Mouse (Mus musculus) cerebellum, postnatal 25 days (tissue): ENCODE data around the gene Hsd17b7.
A peak's percentile ranks its signal among the peaks of the same experiment; 100 is the strongest.
"Not testable (repeated sequence)": the region's sequence is repeated elsewhere in the genome, so short reads cannot be mapped to it uniquely, and the experiment has no call there.

ENCODE experiments used
- DNase-seq, 2 experiments: peaks; one replicate each; pipeline ENCODE4 v3.0.0; 2021; ENCODE audit warnings: mixed read lengths in 2 of 2

The Hsd17b7 gene

DNA sequence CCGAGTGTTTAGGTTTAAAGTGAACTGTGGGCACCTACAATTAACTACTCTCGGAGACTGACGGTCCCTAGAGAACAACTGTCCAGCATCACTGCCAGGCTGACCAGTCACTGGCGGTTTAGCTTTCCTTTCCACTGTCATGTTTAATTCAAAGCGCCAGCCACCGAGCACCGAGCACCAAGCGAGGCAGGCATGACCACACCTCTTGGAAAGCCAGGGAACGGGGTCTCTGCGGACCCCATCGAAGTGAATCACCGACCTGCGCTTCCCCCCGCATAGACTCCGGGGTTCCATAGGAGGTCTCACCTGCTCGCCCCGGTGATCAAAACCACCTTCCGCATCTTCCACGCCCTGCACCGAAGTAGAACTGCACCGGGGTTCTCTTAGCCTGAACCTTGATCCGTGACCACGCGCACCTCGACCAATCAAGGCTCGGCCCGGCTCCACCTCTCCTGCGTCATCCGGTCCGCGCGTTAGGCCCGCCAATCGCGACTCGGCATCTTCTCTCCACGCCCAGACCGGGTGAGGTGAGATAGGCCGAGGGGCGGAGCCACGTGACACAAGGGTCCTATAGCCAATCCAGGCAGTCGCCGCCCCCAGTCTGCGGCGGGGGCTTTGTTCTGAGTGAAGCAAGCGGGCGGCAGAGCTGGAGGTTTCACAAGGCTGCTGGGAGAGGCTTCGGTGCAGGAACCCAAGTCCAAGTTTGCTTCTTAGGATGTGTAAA is at the start of gene Hsd17b7:
Gene Hsd17b7, minus strand, starts transcription at position 450 of the 724 bp plus-strand sequence.
- peak; percentile 97 to 98 for DNase-seq

DNA sequence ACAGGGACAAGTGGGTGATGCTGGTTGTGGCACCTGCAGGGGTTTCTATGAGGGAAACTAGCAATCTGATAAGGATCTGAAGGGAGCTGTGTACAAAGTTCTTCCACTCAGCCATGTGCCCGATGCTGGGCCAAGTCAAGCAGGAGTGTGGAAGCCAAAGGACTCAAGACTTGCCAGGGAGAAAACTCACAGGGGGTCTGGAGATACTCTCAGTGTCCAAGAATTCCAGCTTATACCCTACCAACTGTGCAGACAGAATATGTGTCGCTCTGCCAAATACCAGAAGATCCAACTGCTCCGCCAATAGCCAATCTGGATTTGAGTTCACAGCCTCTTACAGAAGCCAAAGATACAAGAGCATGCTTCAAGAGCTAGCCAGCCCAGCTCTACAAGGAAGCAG is 45.7 kb upstream of the Hsd17b7 start:
- peak in 1 of 2 experiments; percentile 9 for DNase-seq

DNA sequence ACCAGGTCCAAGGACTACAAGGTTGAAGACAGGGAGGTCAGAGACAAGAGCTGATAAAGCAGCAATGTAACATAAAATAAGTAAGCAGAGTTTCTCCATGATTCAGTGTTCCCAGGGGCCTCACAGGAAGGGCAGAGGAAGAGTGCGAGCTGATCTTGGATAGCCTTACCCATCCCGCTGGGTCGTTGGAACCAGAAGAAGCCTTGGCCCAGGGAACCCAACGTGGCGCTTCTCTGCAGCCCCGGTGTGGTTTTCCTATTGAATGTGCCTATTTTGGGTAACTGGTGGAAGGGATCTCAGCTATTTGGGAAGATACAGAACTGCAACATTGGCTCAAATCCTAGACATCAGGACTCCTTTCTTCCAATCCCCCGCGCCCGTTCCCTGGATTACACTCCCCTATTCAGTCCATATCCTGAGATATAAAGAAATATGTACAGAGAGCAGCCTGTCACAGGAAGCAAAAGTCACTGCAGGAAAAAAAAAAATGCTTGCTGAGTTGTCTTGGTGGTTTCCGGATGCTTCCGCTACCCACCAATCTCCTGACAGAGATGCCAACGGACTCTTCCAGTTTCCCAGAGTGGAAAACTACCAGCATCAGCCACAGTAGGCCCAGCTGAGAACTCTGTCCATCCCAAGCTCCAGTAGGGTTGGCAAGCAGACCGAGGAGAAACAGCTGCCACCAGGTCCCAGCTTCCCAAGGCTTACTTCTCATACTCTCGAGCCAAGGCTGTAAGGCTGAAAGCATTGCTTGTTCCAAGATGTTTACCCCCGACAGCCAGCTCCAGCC is 41.9 kb upstream of the Hsd17b7 start:
- peak; percentile 65 to 67 for DNase-seq

DNA sequence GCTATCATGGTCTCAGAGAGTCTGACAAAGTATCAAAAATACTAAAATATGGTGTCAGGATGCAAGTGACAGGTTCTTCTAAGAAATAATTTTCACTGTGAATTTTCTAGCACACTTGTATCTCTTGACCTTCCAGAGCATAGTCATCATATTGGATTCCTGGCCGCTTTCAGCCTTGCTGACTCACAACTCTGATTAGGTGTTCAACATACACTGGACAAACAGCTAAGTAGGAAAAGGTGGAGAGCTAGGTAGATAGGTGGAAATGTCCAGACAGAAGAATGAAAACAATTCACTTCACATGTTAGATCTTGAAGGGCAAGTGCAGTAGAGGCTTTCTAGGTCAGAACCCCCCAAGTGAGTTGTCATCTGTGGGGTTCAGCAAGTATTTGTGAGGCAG is 40.3 kb upstream of the Hsd17b7 start:
- no peak for DNase-seq

DNA sequence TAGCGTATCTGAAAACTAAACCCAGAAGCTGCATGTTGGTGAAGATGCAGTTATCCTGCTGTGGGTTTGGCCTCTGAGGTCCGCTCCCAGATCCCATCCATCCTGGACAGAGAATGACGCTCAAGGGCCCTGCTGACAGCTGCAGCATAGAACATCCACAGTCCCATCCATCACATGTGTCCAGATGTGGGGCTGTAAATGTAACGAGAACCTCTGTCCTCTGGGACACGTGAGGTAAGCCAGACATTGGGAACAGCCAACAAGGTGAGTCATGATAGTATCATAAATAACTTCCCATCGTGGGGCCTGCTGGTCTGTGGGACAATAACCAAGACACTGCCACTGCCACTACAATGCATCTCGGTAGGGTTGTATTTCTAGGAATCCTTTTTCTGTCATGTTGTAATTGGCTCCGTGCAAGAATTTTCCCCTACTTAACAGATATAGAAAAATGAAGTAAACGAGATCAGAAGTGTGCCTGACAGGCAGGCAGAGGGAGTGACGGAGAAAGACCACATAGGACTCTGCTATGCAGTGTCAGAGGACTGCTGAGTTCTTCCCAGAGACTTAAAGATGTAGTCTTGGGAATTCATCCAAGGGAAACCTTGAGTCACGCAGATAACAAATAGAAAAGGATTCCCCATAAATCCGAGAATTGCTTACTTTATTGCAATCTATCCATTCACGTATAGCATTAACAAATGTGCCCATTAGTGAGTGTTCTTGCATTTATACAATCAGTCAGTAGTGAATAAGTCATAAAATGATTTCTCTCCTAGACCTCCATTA is 39.6 kb upstream of the Hsd17b7 start:
- no peak for DNase-seq

DNA sequence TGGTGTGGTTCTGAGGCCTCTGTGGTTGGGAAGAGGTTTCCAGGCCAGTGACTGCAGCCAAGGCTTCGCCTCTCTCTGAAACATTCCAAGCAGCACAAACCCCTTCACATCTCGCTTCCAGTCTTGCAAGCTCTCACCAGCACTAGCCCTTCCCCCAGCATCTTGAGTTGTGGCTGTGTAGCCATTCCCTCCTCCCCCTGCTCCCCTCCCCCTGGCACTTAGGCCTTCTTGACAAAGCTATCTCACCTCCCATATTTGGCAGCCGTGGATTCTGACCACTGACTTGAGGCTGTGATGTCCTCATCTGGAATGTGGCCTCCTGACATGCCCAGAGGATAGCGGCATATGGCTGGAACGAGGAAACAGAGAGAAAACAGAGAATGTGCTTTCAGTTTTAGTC is 37.5 kb upstream of the Hsd17b7 start:
- DNase-seq, result no peak

DNA sequence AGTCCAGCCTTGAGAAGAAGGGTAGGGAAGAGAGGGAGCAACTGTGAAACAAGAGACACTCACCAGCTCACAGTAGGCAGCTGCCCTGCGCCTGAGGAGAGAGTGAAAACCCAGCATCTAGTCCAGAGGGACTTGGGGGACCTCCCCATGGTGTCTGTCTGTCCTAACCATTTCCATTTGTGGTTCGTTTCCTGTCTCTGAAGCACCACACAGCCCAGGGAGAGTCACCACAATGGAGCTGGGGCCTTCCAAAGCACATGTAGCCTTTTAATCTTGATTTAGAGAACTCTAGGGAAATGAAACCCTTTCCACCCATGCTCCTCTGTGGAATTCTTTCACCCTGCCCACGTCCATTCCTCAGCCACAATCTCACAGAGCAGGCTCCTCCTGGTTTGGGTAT is 36.3 kb upstream of the Hsd17b7 start:
- no peak for DNase-seq

DNA sequence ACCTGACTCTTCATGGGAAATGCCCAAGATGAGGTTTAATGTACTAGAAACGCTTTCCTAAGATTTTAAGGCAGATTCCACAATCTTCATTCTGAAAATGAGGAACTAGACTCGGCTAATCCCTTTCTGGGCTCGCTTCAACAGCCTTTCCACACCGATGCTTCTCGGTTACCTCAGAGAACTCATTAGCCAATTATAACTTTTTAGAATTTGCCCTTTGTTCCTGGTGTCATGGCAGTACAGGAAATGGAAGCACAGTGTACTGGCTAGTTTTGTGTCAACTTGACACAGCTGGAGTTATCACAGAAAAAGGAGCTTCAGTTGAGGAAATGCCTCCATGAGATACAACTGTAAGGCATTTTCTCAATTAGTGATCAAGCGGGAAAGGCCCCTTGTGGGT is 24.9 kb upstream of the Hsd17b7 start:
- DNase-seq, result not testable (repeated sequence)

DNA sequence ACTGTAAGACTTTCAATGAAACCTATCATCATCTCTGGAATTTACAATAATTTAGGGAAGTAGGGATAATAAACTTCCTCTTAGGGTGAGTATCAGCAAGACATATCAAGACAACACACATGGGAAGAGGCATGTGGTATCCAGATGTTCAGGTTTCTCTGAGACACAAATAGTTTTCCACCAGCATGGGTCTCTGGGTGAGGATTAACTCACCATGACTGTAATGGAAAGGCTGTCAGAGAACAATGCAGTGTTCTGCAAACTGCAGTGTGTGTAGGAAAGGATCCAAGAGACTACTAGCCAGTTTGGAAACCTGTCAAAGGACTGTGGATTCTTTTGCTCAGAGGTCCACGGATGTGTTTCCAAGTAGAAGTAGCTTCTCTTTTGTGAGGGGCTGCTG is 17.1 kb upstream of the Hsd17b7 start:
- DNase-seq, result no peak

DNA sequence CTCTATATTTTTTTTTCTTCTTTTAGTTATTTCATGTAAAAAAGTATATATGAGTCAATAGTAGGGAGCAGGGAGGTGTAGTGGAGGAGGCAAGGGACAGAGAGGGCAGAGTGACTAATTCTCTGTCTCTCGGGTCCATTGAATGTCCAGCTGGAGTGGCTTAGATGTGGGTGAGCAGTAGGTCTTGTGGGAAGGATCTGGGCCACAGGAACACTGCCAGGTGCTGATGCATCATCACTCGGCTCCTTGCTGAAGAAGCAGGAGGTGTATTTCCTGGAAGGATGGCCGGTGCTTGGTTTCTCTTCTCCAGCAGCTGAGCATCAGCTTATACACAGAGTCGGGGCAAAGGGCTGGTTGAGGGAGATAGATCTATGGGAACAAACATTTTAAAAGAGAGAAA is 8.6 kb upstream of the Hsd17b7 start:
- DNase-seq, result peak in 1 of 2 experiments; percentile 11

DNA sequence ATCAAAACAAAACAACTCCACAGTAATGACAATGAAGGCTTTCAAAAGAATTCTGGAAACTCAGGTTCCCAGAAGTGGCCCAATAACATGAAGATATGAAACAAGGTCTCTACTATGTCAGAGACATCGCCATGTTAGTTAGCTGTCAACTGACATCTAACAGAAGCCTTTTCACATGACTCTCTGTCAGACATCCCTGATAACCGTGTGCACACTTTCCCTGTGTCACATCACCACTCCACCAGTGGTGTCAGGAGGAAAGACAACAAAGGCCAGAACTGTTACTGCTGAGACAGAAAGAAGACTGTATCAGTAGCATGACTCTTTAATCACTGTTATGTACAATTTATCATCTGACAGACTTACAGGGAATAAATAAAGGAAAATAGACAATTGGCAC is 3.0 kb upstream of the Hsd17b7 start:
- no peak for DNase-seq

DNA sequence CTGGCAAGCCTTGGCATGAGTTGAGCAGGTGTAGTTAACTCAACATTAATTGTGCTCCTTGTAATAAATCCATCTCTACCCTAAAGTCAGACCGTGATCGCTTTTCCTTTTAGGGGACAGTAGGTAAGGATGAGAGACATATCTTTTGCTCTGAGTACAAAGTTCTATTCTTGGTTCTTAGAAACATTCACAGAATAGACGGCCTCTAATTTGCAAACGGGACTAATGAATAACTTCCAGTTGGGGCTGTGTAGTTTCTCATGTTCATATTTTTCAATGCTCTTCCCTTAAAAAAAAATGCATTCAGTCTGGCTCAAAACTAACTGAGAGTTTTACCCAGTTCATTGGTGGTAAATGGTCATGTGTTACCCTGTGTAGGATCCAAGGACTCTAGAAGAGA is 1.9 kb upstream of the Hsd17b7 start:
- DNase-seq, result no peak

DNA sequence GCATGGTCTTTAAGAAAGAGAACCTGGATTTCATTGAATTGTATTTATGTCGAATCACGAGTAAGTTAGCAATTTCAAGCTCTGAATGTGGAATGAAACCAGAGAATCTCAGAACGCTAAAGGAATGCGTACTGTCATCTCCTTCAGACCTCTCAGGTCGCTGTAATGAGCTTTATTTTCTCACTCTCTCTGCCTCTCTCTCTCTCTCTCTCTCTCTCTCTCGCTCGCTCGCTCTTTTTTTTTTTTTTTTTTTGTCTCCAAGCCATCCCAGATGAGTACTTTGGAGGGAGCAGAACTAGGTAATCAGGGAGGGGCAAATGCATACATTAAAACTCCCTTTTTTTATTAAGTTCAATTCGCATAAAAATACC is 460 bp upstream of the Hsd17b7 start:
- DNase-seq, result no peak

DNA sequence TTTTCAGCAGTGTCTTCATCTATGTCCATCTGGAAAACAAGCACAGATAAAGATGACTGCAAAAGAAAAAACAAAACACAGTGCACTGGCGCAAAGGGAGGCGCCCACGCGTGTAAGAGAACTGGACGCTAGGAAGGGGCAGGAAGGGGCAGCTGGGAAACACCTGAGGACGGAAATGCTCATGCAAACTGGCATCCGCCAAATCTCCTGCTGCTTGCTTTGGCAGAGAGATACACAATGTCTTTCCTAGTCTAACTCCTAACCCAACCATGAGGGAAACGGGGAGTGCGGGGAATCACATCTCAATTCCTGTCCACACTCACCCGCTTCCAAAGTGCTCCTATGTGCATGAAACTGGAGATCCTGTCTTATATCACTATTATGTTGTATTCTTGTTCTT is 15.9 kb downstream of the Hsd17b7 start:
- DNase-seq, result peak; percentile 39 to 51

DNA sequence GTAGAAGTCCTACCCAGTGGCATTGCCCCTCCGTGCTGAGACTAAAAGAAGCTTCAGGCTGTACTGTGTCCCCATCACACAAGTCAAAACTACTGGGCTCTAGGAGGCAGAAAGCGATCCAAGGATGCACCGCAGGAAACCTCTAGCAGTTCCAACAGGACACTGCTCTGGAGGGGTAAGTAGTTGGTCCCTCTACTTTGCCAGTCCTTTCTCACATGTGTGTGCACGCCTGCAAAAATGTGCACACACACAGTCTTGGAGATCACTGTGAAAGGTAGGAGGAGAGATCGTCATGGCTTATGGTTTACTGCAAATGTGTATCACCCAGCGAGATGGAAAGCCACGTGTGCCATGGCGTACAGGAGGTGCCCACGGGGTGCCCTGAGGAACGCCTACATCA is 16.4 kb downstream of the Hsd17b7 start:
- DNase-seq, result no peak

DNA sequence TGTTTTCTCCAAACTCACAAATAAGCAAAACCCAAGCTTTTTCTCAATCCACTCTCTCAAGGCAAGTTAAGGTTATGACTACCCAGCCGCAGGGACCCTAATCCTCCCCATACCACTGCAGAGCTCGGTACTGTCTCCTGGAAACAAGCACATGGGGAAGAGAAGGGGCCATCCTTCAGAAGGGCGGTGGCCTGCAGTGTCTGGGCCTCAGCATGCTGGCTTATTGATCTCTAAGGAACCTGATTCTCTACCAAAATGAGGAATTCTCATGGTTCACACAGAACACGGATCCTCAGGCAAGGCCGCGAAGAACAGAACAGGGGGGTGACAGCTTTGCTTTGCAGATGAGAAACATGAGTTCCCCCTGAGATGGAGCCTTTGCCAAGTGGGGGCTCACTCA is 17.5 kb downstream of the Hsd17b7 start:
- DNase-seq, result no peak

DNA sequence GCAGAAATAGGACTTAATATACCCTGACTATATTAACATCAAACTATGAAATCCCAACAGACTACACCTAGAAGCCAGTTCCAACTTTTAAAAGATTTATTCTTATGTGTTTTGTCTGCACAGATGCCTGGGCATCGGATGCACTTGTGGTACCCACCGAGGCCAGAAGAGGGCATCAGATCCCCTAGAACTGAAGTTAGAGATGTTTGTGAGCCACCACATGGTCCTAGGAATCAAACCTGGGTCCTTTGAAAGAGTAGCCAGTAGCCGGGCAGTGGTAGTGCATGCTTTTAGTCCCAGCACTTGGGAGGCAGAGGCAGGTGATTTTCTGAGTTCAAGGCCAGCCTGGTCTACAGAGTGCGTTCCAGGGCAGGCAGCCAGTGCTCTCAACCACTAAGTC is 18.4 kb downstream of the Hsd17b7 start:
- DNase-seq, result peak in 1 of 2 experiments; percentile 28

DNA sequence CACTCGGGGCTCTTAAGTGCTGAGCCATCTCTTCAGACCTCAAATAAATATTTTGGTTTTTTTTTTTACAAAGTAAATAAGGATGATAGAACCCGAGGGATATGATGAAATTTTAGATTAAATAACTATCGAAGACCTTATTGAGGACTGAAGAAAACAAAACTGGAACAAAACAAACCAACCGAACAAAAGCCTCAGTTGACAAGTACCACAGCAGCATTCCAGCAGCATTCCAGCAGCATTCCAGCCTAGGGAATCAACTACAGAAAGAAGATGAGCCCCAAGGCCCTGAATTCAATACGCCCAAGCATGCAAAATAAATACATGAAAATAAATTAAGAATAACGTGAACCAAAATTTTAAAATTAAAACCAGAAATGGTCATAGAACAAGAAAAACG is 19.1 kb downstream of the Hsd17b7 start:
- no peak for DNase-seq

DNA sequence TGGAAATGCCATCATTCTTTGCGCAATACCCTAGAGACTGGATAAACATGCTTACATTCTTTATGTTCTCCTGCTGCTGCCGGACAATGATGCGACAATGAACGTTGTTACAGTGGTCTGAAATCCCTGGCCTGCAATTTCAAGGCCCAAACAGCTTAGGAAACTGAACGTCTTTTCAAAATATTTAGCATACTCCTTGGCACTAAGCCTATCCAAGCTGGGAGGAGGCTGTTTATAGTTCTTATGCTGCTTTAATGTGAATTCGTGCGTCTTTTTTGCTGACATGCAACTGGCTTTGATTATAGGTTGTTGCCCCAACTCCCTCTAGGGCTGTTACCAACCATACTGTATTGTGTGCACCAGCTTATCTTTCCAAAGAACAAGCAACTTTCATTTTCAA is 20.2 kb downstream of the Hsd17b7 start:
- no peak for DNase-seq

DNA sequence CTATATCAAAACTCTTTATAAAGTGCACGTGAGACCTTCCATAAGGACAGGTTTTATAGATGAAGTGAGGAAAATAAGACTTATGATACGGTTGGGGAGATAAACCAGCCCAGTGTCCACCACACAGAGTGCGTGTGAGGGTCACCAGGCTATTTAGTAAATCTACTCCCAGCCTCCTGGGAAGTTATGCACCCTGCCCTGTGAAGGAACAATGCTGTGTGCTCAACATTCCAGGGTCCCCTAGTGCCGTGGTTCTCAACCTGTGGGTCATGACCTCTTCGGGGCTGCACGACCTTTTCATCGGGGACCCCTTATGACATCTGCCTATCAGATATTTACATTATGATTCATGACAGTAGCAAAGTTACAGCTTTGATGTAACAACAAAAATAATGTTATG is 20.8 kb downstream of the Hsd17b7 start:
- DNase-seq, result no peak

DNA sequence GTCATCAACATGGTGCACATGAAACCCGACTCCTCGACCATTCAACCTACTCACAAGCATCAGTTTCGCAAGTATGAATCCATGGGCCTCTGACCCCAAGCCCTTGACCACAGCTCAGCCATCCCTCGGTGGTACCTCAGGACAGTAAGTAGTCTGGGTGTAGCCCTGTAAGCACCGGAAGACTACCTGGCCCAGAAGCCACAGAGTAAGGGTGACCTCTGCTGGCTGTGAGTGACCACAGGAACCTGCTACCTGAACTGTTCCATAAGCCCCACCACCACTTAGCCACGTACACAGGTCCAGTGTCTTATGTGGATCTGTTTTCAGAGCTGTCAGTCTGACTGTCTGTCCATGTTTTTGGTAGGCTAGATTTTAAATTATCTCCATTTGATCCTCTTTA is 21.4 kb downstream of the Hsd17b7 start:
- no peak for DNase-seq

DNA sequence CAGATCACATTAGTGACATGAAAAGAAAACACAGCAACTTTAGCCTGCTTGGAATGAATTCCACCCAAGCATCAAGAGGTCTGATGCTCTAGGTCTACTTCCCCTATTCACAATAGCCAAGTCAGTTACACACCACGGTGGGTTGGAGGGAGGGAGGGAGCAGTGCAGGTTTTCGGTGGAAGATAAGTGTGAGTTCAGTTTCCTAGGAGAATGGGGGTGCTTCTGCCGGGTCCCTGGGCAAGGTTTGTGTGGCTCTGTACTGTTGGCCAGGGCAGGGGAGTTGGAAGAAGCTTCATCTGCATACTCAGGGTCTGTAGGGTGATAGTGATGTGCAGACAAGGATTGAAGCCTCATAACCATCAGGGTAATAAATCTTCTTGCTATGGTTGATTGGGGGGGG is 23.0 kb downstream of the Hsd17b7 start:
- DNase-seq, result no peak

DNA sequence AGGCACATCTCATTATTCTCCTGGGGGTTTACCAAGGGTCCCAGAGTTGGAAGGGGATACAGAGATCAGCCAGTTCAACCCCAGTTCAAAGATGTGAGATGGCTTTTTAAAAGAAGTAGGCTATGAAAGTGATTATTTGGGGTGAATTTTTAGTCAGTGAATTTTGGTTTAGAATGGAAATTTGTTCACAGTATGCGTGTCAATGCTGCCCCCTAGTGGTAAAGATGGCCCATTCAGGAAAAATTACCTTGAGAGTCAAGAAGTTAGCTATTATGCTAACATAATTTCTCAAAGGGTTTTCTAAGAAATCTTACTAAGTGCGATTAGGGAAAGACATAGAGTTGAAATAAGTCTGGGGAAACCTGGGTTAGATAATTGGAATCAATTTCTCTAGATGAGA is 29.7 kb downstream of the Hsd17b7 start:
- peak in 1 of 2 experiments; percentile 64 for DNase-seq
